Comparison of ENCODE assay signal across 10 mouse cellular contexts in genomic region chr14:118712889-118713288, GRCm38 (mm10). TPM values are rescaled to one million over a fixed set of nuclear protein-coding genes. Genes with fewer than 3 reads are reported as not detected.
DNase-seq lines count a peak whose midpoint lies in the region; ATAC-seq and TF ChIP-seq lines count a peak whose summit lies in the region.
"Had no signal": no experiment of that assay in that cellular context is flagged by ENCODE, and none has a peak within 500 bp of the region (broad histone marks: within the 10 kb centered on the region; RNA-seq: fewer than 3 reads in every experiment).

No protein-coding gene starts in this region.

- no peaks in the 10 kb centered on the region for H3K9me3 ChIP-seq in kidney, postnatal 0 days (replicated peaks; ENCODE audit: low read length)
- no peaks in the 10 kb centered on the region for H3K9me3 ChIP-seq in forebrain, embryonic 12.5 days
- H3K9me3 ChIP-seq in limb, embryonic 12.5 days, result no peaks in the 10 kb centered on the region
- H3K9me3 ChIP-seq in neural tube, embryonic 14.5 days (ENCODE audit: control insufficient read depth, low read length), result no peaks in the 10 kb centered on the region

- H3K27ac ChIP-seq in kidney, postnatal 0 days, result no peak overlapping the region
- no peak overlapping the region for H3K27ac ChIP-seq in forebrain, embryonic 12.5 days
- H3K27ac ChIP-seq in limb, embryonic 12.5 days, result no peak overlapping the region
- H3K27ac ChIP-seq in neural tube, embryonic 14.5 days (ENCODE audit: low read depth, low read length), result no peak overlapping the region
- H3K27ac ChIP-seq in thymus, adult 2 months (ENCODE audit: control insufficient read depth, insufficient read depth, low read length), result no peak overlapping the region
- H3K27ac ChIP-seq: left cerebral cortex, adult 2 months had no signal

- TF ChIP-seq POLR2A in thymus, adult 2 months (IDR thresholded peaks at IDR 0.05; ENCODE audit: control insufficient read depth, extremely low read depth, insufficient read depth, low read length, poor library complexity), result no peak

- TF ChIP-seq CTCF in kidney, postnatal 0 days (IDR thresholded peaks at IDR 0.05; ENCODE audit: low read depth), result no peak
- no peak for TF ChIP-seq CTCF in thymus, adult 2 months (IDR thresholded peaks at IDR 0.05; ENCODE audit: borderline replicate concordance, control insufficient read depth, extremely low read depth, insufficient read depth, low read length, poor library complexity)

- no peak overlapping the region for H3K4me3 ChIP-seq in kidney, postnatal 0 days (replicated peaks; ENCODE audit: low read depth, low read length)
- no peak overlapping the region for H3K4me3 ChIP-seq in forebrain, embryonic 12.5 days (replicated peaks)
- no peak overlapping the region for H3K4me3 ChIP-seq in limb, embryonic 12.5 days (replicated peaks)
- H3K4me3 ChIP-seq in neural tube, embryonic 14.5 days (ENCODE audit: low read depth, low read length), result no peak overlapping the region
- H3K4me3 ChIP-seq in thymus, adult 2 months (ENCODE audit: control insufficient read depth, insufficient read depth, low read length), result no peak overlapping the region

- H3K36me3 ChIP-seq in kidney, postnatal 0 days (ENCODE audit: insufficient read depth, low read length), result no peaks in the 10 kb centered on the region
- H3K36me3 ChIP-seq in forebrain, embryonic 12.5 days (replicated peaks), result no peaks in the 10 kb centered on the region
- H3K36me3 ChIP-seq in limb, embryonic 12.5 days, result no peaks in the 10 kb centered on the region
- H3K36me3 ChIP-seq in neural tube, embryonic 14.5 days (ENCODE audit: control insufficient read depth, insufficient read depth, low read length), result no peaks in the 10 kb centered on the region
- H3K36me3 ChIP-seq in thymus, adult 2 months (ENCODE audit: control insufficient read depth, insufficient read depth, low read length), result no peaks in the 10 kb centered on the region

- no peak for ATAC-seq in kidney, postnatal 0 days (replicated peaks; ENCODE audit: low FRiP score, low read depth)
- ATAC-seq in forebrain, embryonic 12.5 days (ENCODE audit: low FRiP score), result no peak
- no peak for ATAC-seq in limb, embryonic 12.5 days (ENCODE audit: insufficient number of reproducible peaks, insufficient read depth, low FRiP score, low TSS enrichment, low read depth)
- no peak for ATAC-seq in neural tube, embryonic 14.5 days (ENCODE audit: low read depth)

- intact Hi-C loops in left cerebral cortex, postnatal 36 days (cut with DNase I), result no loop called here

- 48% methylated on average over 5 of the region's 5 CpGs for WGBS in kidney, postnatal 0 days
- WGBS in forebrain, embryonic 12.5 days, result 51% methylated on average over 5 of the region's 5 CpGs
- 44% methylated on average over 5 of the region's 5 CpGs for WGBS in limb, embryonic 12.5 days
- WGBS in neural tube, embryonic 14.5 days, result 50% methylated on average over 5 of the region's 5 CpGs
- WGBS in thymus, adult 2 months, result 95% methylated on average over 5 of the region's 5 CpGs

- H3K4me2 ChIP-seq in kidney, postnatal 0 days (ENCODE audit: low read length), result peak overlapping the region; percentile 52
- 0 out of 2 replicates have a peak overlapping the region, but pooled peaks have one; percentile 57 for H3K4me2 ChIP-seq in forebrain, embryonic 12.5 days
- H3K4me2 ChIP-seq in limb, embryonic 12.5 days, result peak overlapping the region; percentile 55; the same call in 1 of the 2 replicates
- H3K4me2 ChIP-seq in neural tube, embryonic 14.5 days (ENCODE audit: low read depth, low read length), result peak overlapping the region; percentile 56

- no peaks in the 10 kb centered on the region for H3K27me3 ChIP-seq in kidney, postnatal 0 days (ENCODE audit: insufficient read depth, low read length)
- H3K27me3 ChIP-seq in forebrain, embryonic 12.5 days, result peaks cover 51% of the 10 kb centered on the region
- H3K27me3 ChIP-seq in limb, embryonic 12.5 days, result peaks cover 68% of the 10 kb centered on the region
- no peaks in the 10 kb centered on the region for H3K27me3 ChIP-seq in neural tube, embryonic 14.5 days (ENCODE audit: control insufficient read depth, insufficient read depth, low read length)
- H3K27me3 ChIP-seq in thymus, adult 2 months (ENCODE audit: control insufficient read depth, insufficient read depth, low read length), result no peaks in the 10 kb centered on the region
- H3K27me3 ChIP-seq: Patski had no signal

- H3K4me1 ChIP-seq in kidney, postnatal 0 days (replicated peaks; ENCODE audit: insufficient read depth, low read length), result peaks cover 4% of the 10 kb centered on the region; the same call in 1 of the 2 replicates
- H3K4me1 ChIP-seq in forebrain, embryonic 12.5 days, result peaks cover 23% of the 10 kb centered on the region
- H3K4me1 ChIP-seq in limb, embryonic 12.5 days (replicated peaks), result peaks cover 21% of the 10 kb centered on the region
- 0 out of 2 replicates have a peak, but pooled peaks cover 6% of the 10 kb centered on the region for H3K4me1 ChIP-seq in neural tube, embryonic 14.5 days (ENCODE audit: control insufficient read depth, insufficient read depth, low read length)
- peaks cover 3% of the 10 kb centered on the region; the same call in 1 of the 2 replicates for H3K4me1 ChIP-seq in thymus, adult 2 months (replicated peaks; ENCODE audit: control insufficient read depth, insufficient read depth, low read length)

- no peak overlapping the region for H3K9ac ChIP-seq in kidney, postnatal 0 days (ENCODE audit: low read depth, low read length)
- no peak overlapping the region for H3K9ac ChIP-seq in forebrain, embryonic 12.5 days
- no peak overlapping the region for H3K9ac ChIP-seq in limb, embryonic 12.5 days (replicated peaks)
- no peak overlapping the region for H3K9ac ChIP-seq in neural tube, embryonic 14.5 days (replicated peaks; ENCODE audit: low read depth, low read length)

- no peak for DNase-seq in kidney, postnatal 0 days (ENCODE audit: low spot score)
- DNase-seq in kidney, postnatal 4 days, result no peak
- no peak for DNase-seq in thymus, adult 2 months
- DNase-seq in thymus, postnatal 4 days, result no peak
- DNase-seq in left cerebral cortex, postnatal 36 days (ENCODE audit: low spot score in 2 of 2), result no peak

RNA-seq across cellular contexts. Expression of gene Abcc4, which starts 6.9 kb away (rescaled TPM):
- 6.6 and 6.9 TPM in 2 replicates for polyA plus RNA-seq in kidney, postnatal 0 days (2015; fragmentation: Nextera tagmentation; extraction: Ambion mirVana)
- polyA plus RNA-seq in forebrain, embryonic 12.5 days (2016; fragmentation: Nextera tagmentation; extraction: Ambion mirVana), result 2.1 and 2.4 TPM in 2 replicates
- 2.0 and 2.1 TPM in 2 replicates for polyA plus RNA-seq in limb, embryonic 12.5 days (2016; fragmentation: Nextera tagmentation; extraction: Ambion mirVana)
- 2.0 and 4.5 TPM in 2 replicates for polyA plus RNA-seq in neural tube, embryonic 14.5 days (2014; fragmentation: Nextera tagmentation; extraction: Ambion mirVana)
- polyA plus RNA-seq in thymus, adult 2 months (2012; rRNA removed), result 5.5 and 5.8 TPM in 2 replicates
- total RNA-seq in left cerebral cortex, postnatal 36 days (2021), result 10 to 100 TPM in 1 of 2 experiments, 1 to 10 TPM in 1; 8.4 to 13.6 TPM
